Mouse (Mus musculus) heart, adult 2 months (tissue): ENCODE results near the gene Atp1a2.

ENCODE experiments used
- CTCF ChIP-seq: fragments of 200-600 bp; IDR thresholded peaks from 2 replicates; pipeline ENCODE4 v1.8.1; 2022; ENCODE audit warnings: antibody characterized with exemption, mild to moderate bottlenecking, moderate library complexity
- EP300 ChIP-seq: fragments of 200-500 bp; IDR thresholded peaks from 2 replicates; pipeline ENCODE4 v1.6.1; 2011; ENCODE audit warnings: low read depth, low read length, control low read depth; ENCODE audit not compliant: insufficient read depth

GRCm38 (mm10) chr1:172278328-172278727 is 19.5 kb downstream of the Atp1a2 start:
- no peak for TF ChIP-seq CTCF
- no peak for TF ChIP-seq EP300
